Mouse (Mus musculus) bone marrow macrophage, adult 2 months (primary cell): ENCODE results near the gene Nr5a2.

Experiments used
- CTCF ChIP-seq: IDR thresholded peaks from 2 replicates; pipeline ENCODE4 v1.5.1; 2012; ENCODE audit warnings: low read depth, mild to moderate bottlenecking, low read length, moderate library complexity
- POLR2A ChIP-seq: IDR thresholded peaks from 2 replicates; pipeline ENCODE4 v1.6.1; 2012; ENCODE audit warnings: mild to moderate bottlenecking, low read depth, low read length, borderline replicate concordance

DNA sequence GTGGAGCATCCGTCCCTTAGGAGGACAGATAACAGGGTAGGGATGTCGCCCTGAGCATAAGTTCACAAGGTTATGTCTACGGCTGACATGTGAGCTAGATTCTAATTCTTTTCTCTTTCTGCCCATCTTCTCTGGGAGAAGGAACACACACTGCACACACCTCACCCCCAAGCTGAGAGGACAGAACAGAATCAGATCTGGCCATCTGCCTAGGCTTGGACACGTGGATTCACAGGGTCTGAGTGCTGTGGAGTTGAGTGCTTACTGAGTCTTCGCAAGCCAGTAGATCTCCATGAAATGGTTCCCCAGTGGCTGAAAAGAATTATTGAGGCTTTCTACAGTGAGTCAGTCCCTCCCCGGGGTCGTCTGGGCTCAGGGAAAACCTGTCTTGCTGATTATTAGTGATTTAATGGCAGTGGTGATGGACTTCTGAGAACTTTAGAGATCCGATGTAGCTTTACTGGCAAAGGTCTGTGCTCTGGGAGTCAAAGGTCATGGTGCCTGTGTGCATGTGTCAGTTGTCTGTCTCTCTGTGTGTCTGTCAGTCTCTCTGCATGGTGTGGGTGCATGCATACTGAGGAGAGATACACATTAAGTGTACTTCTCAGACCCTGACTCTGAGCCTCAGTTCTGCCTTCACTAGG, 24.8 kb downstream of the Nr5a2 start:
- TF ChIP-seq POLR2A: no peak
- TF ChIP-seq CTCF: no peak
